Mouse (Mus musculus) heart, postnatal 0 days (tissue): ENCODE measurements around the gene Ccdc6. TPM values are rescaled to one million over a fixed set of nuclear protein-coding genes. Genes with fewer than 3 reads are reported as not detected.

Source experiments
- ATAC-seq: fragments of 200-750 bp; cut with Nextera tagmentation; 2 replicates; pipeline ENCODE4 v1.8.0; 2017; ENCODE audit warnings: low read depth, moderate number of reproducible peaks, moderate library complexity; ENCODE audit not compliant: insufficient read depth
- DNase-seq: peaks from one replicate; pipeline ENCODE4 v3.0.0-alpha.2; 2016; ENCODE audit warnings: low spot score
- H3K27ac ChIP-seq: fragments of 300-500 bp; sonication (generic); 2 replicates; pipeline ENCODE4 v1.5.1; 2014; ENCODE audit warnings: low read depth, mild to moderate bottlenecking
- H3K27me3 ChIP-seq: fragments of 300-500 bp; sonication (generic); 2 replicates; pipeline ENCODE4 v1.6.1; 2014; ENCODE audit warnings: low read length, mixed read lengths; ENCODE audit not compliant: control insufficient read depth, insufficient read depth
- H3K36me3 ChIP-seq: fragments of 300-500 bp; sonication (generic); replicated peaks from 2 replicates; pipeline ENCODE4 v1.6.1; 2014; ENCODE audit warnings: low read length, mixed read lengths; ENCODE audit not compliant: control insufficient read depth, insufficient read depth
- H3K4me1 ChIP-seq: fragments of 300-500 bp; sonication (generic); 2 replicates; pipeline ENCODE4 v1.6.1; 2014; ENCODE audit warnings: antibody characterized with exemption; ENCODE audit not compliant: control insufficient read depth, insufficient read depth
- H3K4me2 ChIP-seq: fragments of 300-500 bp; sonication (generic); 2 replicates; pipeline ENCODE4 v1.6.1; 2014; ENCODE audit warnings: low read depth, mild to moderate bottlenecking, low read length, moderate library complexity
- H3K4me3 ChIP-seq: fragments of 300-500 bp; sonication (generic); 2 replicates; pipeline ENCODE4 v1.5.1; 2014; ENCODE audit warnings: low read depth, low read length
- H3K9ac ChIP-seq: fragments of 300-500 bp; sonication (generic); replicated peaks from 2 replicates; pipeline ENCODE4 v1.6.1; 2014; ENCODE audit warnings: low read depth, low read length, mixed read lengths
- H3K9me3 ChIP-seq: fragments of 300-500 bp; sonication (generic); replicated peaks from 2 replicates; pipeline ENCODE4 v1.6.1; 2016; ENCODE audit warnings: low read length; ENCODE audit not compliant: control insufficient read depth
- CTCF ChIP-seq: IDR thresholded peaks from 2 replicates; pipeline ENCODE4 v1.5.1; 2016; ENCODE audit warnings: antibody characterized with exemption, control low read depth, low read depth
- EP300 ChIP-seq: IDR thresholded peaks from 2 replicates; pipeline ENCODE4 v1.6.1; 2016; ENCODE audit warnings: antibody characterized with exemption, low read depth
- WGBS: fragments of 180-500 bp; shearing (Covaris S2); extraction: QIAGEN DNeasy Blood & Tissue Kit; methylation state at CpG from one replicate; pipeline ENCODE4 v1.1.7; 2014; 5-methylcytosine and 5-hydroxymethylcytosine counted together
- polyA plus RNA-seq: library from polyadenylated mRNA; unstranded; fragments of >200 nt; fragmentation: Nextera tagmentation; extraction: Ambion mirVana; gene quantifications from 2 replicates; pipeline ENCODE4 v1.2.1, GENCODE M21; 2015
- total RNA-seq: library from RNA; depleted of rRNA; stranded (reverse); fragments of >200 nt; gene quantifications from 2 replicates; pipeline ENCODE4 v1.2.3, GENCODE M21; 2014; ENCODE audit warnings: low replicate concordance

Ccdc6 gene
- total and polyA plus RNA-seq, 2 experiments from 2014 or later: 7.7 to 10.4 TPM

GRCm38 (mm10) chr10:70095506-70096270 is 1.2 kb upstream of the Ccdc6 start:
- Histone ChIP-seq H3K36me3 (no peaks in the 10 kb centered on the region), H3K9ac (peak overlapping the region; percentile 57), H3K27ac (peak overlapping the region; percentile 93), H3K4me3 (peak overlapping the region; percentile 92), H3K27me3 (no peaks in the 10 kb centered on the region), H3K4me2 (peak overlapping the region; percentile 97), H3K4me1 (peaks cover 26% of the 10 kb centered on the region), H3K9me3 (no peaks in the 10 kb centered on the region)
- DNase-seq: peak; percentile 37
- ATAC-seq: no peak
- 27% methylated on average over 13 of the region's 13 CpGs for WGBS
- no peak for TF ChIP-seq EP300
- TF ChIP-seq CTCF: no peak

- Histone ChIP-seq H3K4me2 (peak overlapping the region; percentile 97), H3K4me1 (peaks cover 26% of the 10 kb centered on the region), H3K4me3 (peak overlapping the region; percentile 92), H3K9ac (peak overlapping the region; percentile 97), H3K27me3 (no peaks in the 10 kb centered on the region), H3K36me3 (no peaks in the 10 kb centered on the region), H3K27ac (peak overlapping the region; percentile 93), H3K9me3 (no peaks in the 10 kb centered on the region; the same call in 1 of the 2 replicates)
- ATAC-seq (peak; percentile 17), DNase-seq (peak; percentile 17)
- TF ChIP-seq CTCF: no peak
- TF ChIP-seq EP300: no peak
- under 1% methylated on average over 50 of the region's 58 CpGs for WGBS
Observed at GRCm38 (mm10) chr10:70097291-70097901, 475 bp downstream of the Ccdc6 start.

GRCm38 (mm10) chr10:70097911-70098569 is 1.1 kb downstream of the Ccdc6 start:
- peak overlapping the region; percentile 92 for H3K4me3 ChIP-seq
- ATAC-seq: peak; percentile 33; the same call in 1 of the 2 replicates
- no peaks in the 10 kb centered on the region for H3K36me3 ChIP-seq
- TF ChIP-seq CTCF (no peak), EP300 (no peak)
- no peaks in the 10 kb centered on the region; the same call in 1 of the 2 replicates for H3K9me3 ChIP-seq
- H3K27ac ChIP-seq: peak overlapping the region; percentile 93
- H3K4me1 ChIP-seq: peaks cover 26% of the 10 kb centered on the region
- H3K4me2 ChIP-seq: peak overlapping the region; percentile 97
- no peaks in the 10 kb centered on the region for H3K27me3 ChIP-seq
- DNase-seq: peak; percentile 55
- under 1% methylated on average over 29 of the region's 29 CpGs for WGBS
- H3K9ac ChIP-seq: peak overlapping the region; percentile 97

- Histone ChIP-seq H3K36me3 (no peaks in the 10 kb centered on the region; the same call in 1 of the 2 replicates), H3K27me3 (no peaks in the 10 kb centered on the region), H3K27ac (peak overlapping the region; percentile 93), H3K4me3 (peak overlapping the region; percentile 92), H3K9ac (peak overlapping the region; percentile 97; the same call in 1 of the 2 replicates), H3K9me3 (no peaks in the 10 kb centered on the region; the same call in 1 of the 2 replicates), H3K4me2 (peak overlapping the region; percentile 97), H3K4me1 (peaks cover 26% of the 10 kb centered on the region)
- ATAC-seq (no peak), DNase-seq (peak; percentile 10)
- no peak for TF ChIP-seq CTCF
- no peak for TF ChIP-seq EP300
- WGBS: 6% methylated on average over 6 of the region's 6 CpGs
Observed at GRCm38 (mm10) chr10:70098626-70099025, 1.7 kb downstream of the Ccdc6 start.

- H3K27me3 ChIP-seq: no peaks in the 10 kb centered on the region
- ATAC-seq: no peak
- no peak for TF ChIP-seq CTCF
- TF ChIP-seq EP300: no peak
- peak; percentile 8 for DNase-seq
- H3K27ac ChIP-seq: peak overlapping the region; percentile 93
- no peaks in the 10 kb centered on the region; the same call in 1 of the 2 replicates for H3K9me3 ChIP-seq
- WGBS: 12% methylated on average over 8 of the region's 8 CpGs
- H3K4me2 ChIP-seq: peak overlapping the region; percentile 97
- no peaks in the 10 kb centered on the region; the same call in 1 of the 2 replicates for H3K36me3 ChIP-seq
- peaks cover 26% of the 10 kb centered on the region for H3K4me1 ChIP-seq
- H3K9ac ChIP-seq: peak overlapping the region; percentile 97; the same call in 1 of the 2 replicates
- peak overlapping the region; percentile 92 for H3K4me3 ChIP-seq
Observed at GRCm38 (mm10) chr10:70099052-70099451, 2.1 kb downstream of the Ccdc6 start.
